Mouse (Mus musculus) cerebellum, postnatal 36 days (tissue): Measurements from ENCODE around the gene Gsdma3.

Experiments used
- DNase-seq, 2 experiments: peaks; one replicate each; pipeline ENCODE4 v3.0.0; 2021 to 2022; ENCODE audit warnings: mixed read lengths in 2 of 2

Gene Gsdma3

GRCm38 (mm10) chr11:98625611-98626410 is at the start of gene Gsdma3, which contains the start of gene Gm12355:
TSS of gene Gsdma3 (plus strand) at chr11:98626360.
TSS of gene Gm12355 (minus strand) at chr11:98625661.
- DNase-seq: no peak

GRCm38 (mm10) chr11:98577776-98578175 is 48.4 kb upstream of the Gsdma3 start:
- no peak for DNase-seq

GRCm38 (mm10) chr11:98580301-98581121 is 45.6 kb upstream of the Gsdma3 start:
- no peak for DNase-seq

GRCm38 (mm10) chr11:98581286-98582029 is 44.7 kb upstream of the Gsdma3 start:
- DNase-seq: no peak

GRCm38 (mm10) chr11:98582030-98582388 is 44.2 kb upstream of the Gsdma3 start:
- no peak for DNase-seq

- no peak for DNase-seq
These were observed 43.5 kb upstream of the Gsdma3 start for GRCm38 (mm10) chr11:98582551-98583264.

- DNase-seq: no peak
These were observed 43.0 kb upstream of the Gsdma3 start for GRCm38 (mm10) chr11:98583265-98583552.

- no peak for DNase-seq
These were observed 42.6 kb upstream of the Gsdma3 start for GRCm38 (mm10) chr11:98583571-98583970.

GRCm38 (mm10) chr11:98584146-98584545 is 42.0 kb upstream of the Gsdma3 start:
- no peak for DNase-seq

GRCm38 (mm10) chr11:98584629-98585177 is 41.5 kb upstream of the Gsdma3 start:
- no peak for DNase-seq

- DNase-seq: no peak
These were observed 39.9 kb upstream of the Gsdma3 start for GRCm38 (mm10) chr11:98586087-98586891.

GRCm38 (mm10) chr11:98586892-98587563 is 39.1 kb upstream of the Gsdma3 start, which contains the start of gene Ormdl3:
TSS of gene Ormdl3 (minus strand) at chr11:98587368.
- peak; percentile 96 to 98 for DNase-seq

GRCm38 (mm10) chr11:98587684-98588546 is 38.2 kb upstream of the Gsdma3 start:
- peak; percentile 33 to 40 for DNase-seq

- no peak for DNase-seq
These were observed 37.3 kb upstream of the Gsdma3 start for GRCm38 (mm10) chr11:98588833-98589281.

- no peak for DNase-seq
These were observed 36.9 kb upstream of the Gsdma3 start for GRCm38 (mm10) chr11:98589306-98589705.

- DNase-seq: peak; percentile 53 to 58
These were observed 35.4 kb upstream of the Gsdma3 start for GRCm38 (mm10) chr11:98590548-98591445.

GRCm38 (mm10) chr11:98595021-98595420 is 31.1 kb upstream of the Gsdma3 start:
- no peak for DNase-seq

- no peak for DNase-seq
These were observed 30.7 kb upstream of the Gsdma3 start for GRCm38 (mm10) chr11:98595473-98595872.

- DNase-seq: no peak
These were observed 30.2 kb upstream of the Gsdma3 start for GRCm38 (mm10) chr11:98595955-98596354.
